Mouse (Mus musculus): ENCODE data around the gene Cpeb3.

GRCm38 (mm10) chr19:37199889-37200288 lies 8.5 kb downstream of the Cpeb3 start:
- TF ChIP-seq CTCF (conservative IDR thresholded peaks at IDR 0.05; ENCODE audit: low read length) (no peak), NANOG (IDR thresholded peaks at IDR 0.05; ENCODE audit: borderline replicate concordance, low read length) (no peak)

Data from E14TG2a.4 (cell line).